Mouse (Mus musculus): Measurements from ENCODE around the gene Fermt3.

DNA sequence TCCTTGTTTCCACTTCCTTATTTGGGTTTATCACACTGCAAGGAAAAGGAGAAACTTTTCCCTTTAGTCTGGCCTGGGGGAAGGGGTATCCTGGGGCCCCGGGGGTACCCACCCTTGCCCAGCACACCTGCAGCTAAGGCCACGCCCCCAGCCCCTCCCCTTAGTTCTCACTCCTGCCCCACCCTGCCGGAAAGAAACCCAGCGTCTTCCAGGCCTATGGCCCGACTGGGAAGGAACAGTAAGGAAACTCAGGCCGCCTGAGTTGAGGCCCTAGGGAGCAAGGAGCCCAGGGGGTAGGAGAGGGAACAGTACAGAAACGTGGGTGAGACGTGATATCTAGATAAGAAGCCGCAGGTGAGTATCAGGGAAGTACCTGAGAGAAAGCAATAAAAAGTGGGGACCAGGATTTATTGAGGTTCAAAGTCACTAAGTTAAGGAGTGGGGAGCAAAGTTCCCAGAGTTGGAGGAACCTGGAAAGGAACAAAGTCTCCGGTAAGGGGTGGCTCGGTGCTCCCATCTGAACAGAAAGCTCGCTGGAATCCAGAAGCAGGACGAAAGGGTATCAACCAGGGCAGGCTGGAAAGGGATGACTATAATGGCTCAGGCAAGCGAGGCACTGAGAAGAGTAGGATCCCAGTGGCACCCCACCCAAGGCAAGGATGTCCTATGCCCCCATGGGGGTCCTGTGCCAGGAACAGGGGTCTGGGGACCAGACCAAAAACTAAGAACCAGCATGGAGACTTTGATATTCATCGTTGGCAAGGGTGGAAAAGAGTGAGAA, 50.6 kb downstream of the Fermt3 start:
- TF ChIP-seq POLR2A (IDR thresholded peaks at IDR 0.05; ENCODE audit: insufficient read depth, low read depth, low read length) (no peak), CTCF (IDR thresholded peaks at IDR 0.05) (no peak)
